Mouse (Mus musculus) intestine, embryonic 16.5 days (tissue): ENCODE results near the gene Il22ra2. TPM values are rescaled to one million over a fixed set of nuclear protein-coding genes. Genes with fewer than 3 reads are reported as not detected.
A peak's percentile ranks its signal among the peaks of the same experiment; 100 is the strongest.

Experiments
- ATAC-seq: fragments of 200-750 bp; cut with Nextera tagmentation; 2 replicates; pipeline ENCODE4 v1.8.0; 2017; ENCODE audit warnings: moderate TSS enrichment, moderate library complexity
- H3K27ac ChIP-seq: fragments of 300-500 bp; sonication (generic); 2 replicates; pipeline ENCODE4 v1.5.1; 2014; ENCODE audit warnings: mild to moderate bottlenecking, low read length
- H3K27me3 ChIP-seq: fragments of 300-500 bp; sonication (generic); replicated peaks from 2 replicates; pipeline ENCODE4 v1.6.1; 2014; ENCODE audit warnings: low read length, control low read depth, mixed read lengths; ENCODE audit not compliant: control insufficient read depth, insufficient read depth
- H3K36me3 ChIP-seq: fragments of 300-500 bp; sonication (generic); 2 replicates; pipeline ENCODE4 v1.6.1; 2014; ENCODE audit warnings: low read length, control low read depth; ENCODE audit not compliant: control insufficient read depth, insufficient read depth
- H3K4me1 ChIP-seq: fragments of 300-500 bp; sonication (generic); 2 replicates; pipeline ENCODE4 v1.6.1; 2014; ENCODE audit warnings: low read length, control low read depth, mixed read lengths; ENCODE audit not compliant: control insufficient read depth, insufficient read depth
- H3K4me2 ChIP-seq: fragments of 300-500 bp; sonication (generic); 2 replicates; pipeline ENCODE4 v1.6.1; 2014; ENCODE audit warnings: low read depth, low read length, control low read depth
- H3K4me3 ChIP-seq: fragments of 300-500 bp; sonication (generic); 2 replicates; pipeline ENCODE4 v1.5.1; 2014; ENCODE audit warnings: mild to moderate bottlenecking, low read length
- H3K9ac ChIP-seq: fragments of 300-500 bp; sonication (generic); 2 replicates; pipeline ENCODE4 v1.6.1; 2014; ENCODE audit warnings: low read depth, low read length
- H3K9me3 ChIP-seq: fragments of 300-500 bp; sonication (generic); 2 replicates; pipeline ENCODE4 v1.6.1; 2016; ENCODE audit warnings: low read length, control low read depth; ENCODE audit not compliant: control insufficient read depth
- WGBS: fragments of 180-500 bp; shearing (Covaris S2); extraction: QIAGEN DNeasy Blood & Tissue Kit; methylation state at CpG from one replicate; pipeline ENCODE4 v1.1.7; 2014; 5-methylcytosine and 5-hydroxymethylcytosine counted together
- polyA plus RNA-seq: library from polyadenylated mRNA; unstranded; fragments of >200 nt; fragmentation: Nextera tagmentation; extraction: Ambion mirVana; gene quantifications from 2 replicates; pipeline ENCODE4 v1.2.1, GENCODE M21; 2015

Gene Il22ra2
- polyA plus RNA-seq, 1 experiment from 2014 or later = not detected

GRCm38 (mm10) chr10:19624617-19625016 lies 2.8 kb downstream of the Il22ra2 start:
- Histone ChIP-seq H3K27ac (no peak overlapping the region), H3K4me2 (no peak overlapping the region), H3K4me3 (no peak overlapping the region), H3K27me3 (no peaks in the 10 kb centered on the region), H3K9ac (no peak overlapping the region), H3K36me3 (no peaks in the 10 kb centered on the region), H3K4me1 (no peaks in the 10 kb centered on the region), H3K9me3 (no peaks in the 10 kb centered on the region)
- no peak for ATAC-seq
- WGBS = 88% methylated on average over 1 of the region's 1 CpGs

GRCm38 (mm10) chr10:19627342-19627741 lies 5.5 kb downstream of the Il22ra2 start:
- no peaks in the 10 kb centered on the region for H3K27me3 ChIP-seq
- no peaks in the 10 kb centered on the region for H3K4me1 ChIP-seq
- 91% methylated on average over 2 of the region's 2 CpGs for WGBS
- H3K9me3 ChIP-seq = no peaks in the 10 kb centered on the region
- no peak overlapping the region for H3K4me3 ChIP-seq
- no peak overlapping the region for H3K4me2 ChIP-seq
- H3K27ac ChIP-seq = no peak overlapping the region
- ATAC-seq = no peak
- no peak overlapping the region for H3K9ac ChIP-seq
- no peaks in the 10 kb centered on the region for H3K36me3 ChIP-seq

- 79% methylated on average over 4 of the region's 4 CpGs for WGBS
- H3K36me3 ChIP-seq = no peaks in the 10 kb centered on the region
- H3K4me2 ChIP-seq = no peak overlapping the region
- H3K9ac ChIP-seq = no peak overlapping the region
- no peaks in the 10 kb centered on the region for H3K27me3 ChIP-seq
- no peaks in the 10 kb centered on the region for H3K4me1 ChIP-seq
- H3K4me3 ChIP-seq = no peak overlapping the region
- H3K27ac ChIP-seq = no peak overlapping the region
- no peak for ATAC-seq
- no peaks in the 10 kb centered on the region for H3K9me3 ChIP-seq
Observed at GRCm38 (mm10) chr10:19627748-19628147, 6.0 kb downstream of the Il22ra2 start.

GRCm38 (mm10) chr10:19631616-19632195 lies 9.9 kb downstream of the Il22ra2 start:
- no peaks in the 10 kb centered on the region for H3K36me3 ChIP-seq
- 33% methylated on average over 13 of the region's 13 CpGs for WGBS
- H3K4me1 ChIP-seq = no peaks in the 10 kb centered on the region
- no peak overlapping the region for H3K27ac ChIP-seq
- ATAC-seq = peak; percentile 78
- H3K4me2 ChIP-seq = peak overlapping the region; percentile 30; the same call in 1 of the 2 replicates
- no peaks in the 10 kb centered on the region for H3K9me3 ChIP-seq
- no peak overlapping the region for H3K9ac ChIP-seq
- no peaks in the 10 kb centered on the region for H3K27me3 ChIP-seq
- H3K4me3 ChIP-seq = no peak overlapping the region

GRCm38 (mm10) chr10:19638851-19639250 lies 17.1 kb downstream of the Il22ra2 start:
- H3K27me3 ChIP-seq = no peaks in the 10 kb centered on the region
- no peak overlapping the region for H3K27ac ChIP-seq
- H3K4me1 ChIP-seq = no peaks in the 10 kb centered on the region
- no peak overlapping the region for H3K4me3 ChIP-seq
- H3K9ac ChIP-seq = no peak overlapping the region
- 87% methylated on average over 5 of the region's 5 CpGs for WGBS
- no peaks in the 10 kb centered on the region for H3K9me3 ChIP-seq
- ATAC-seq = no peak
- H3K4me2 ChIP-seq = no peak overlapping the region
- no peaks in the 10 kb centered on the region for H3K36me3 ChIP-seq

- ATAC-seq = no peak
- H3K9me3 ChIP-seq = no peaks in the 10 kb centered on the region
- no peaks in the 10 kb centered on the region for H3K36me3 ChIP-seq
- H3K4me3 ChIP-seq = no peak overlapping the region
- no peak overlapping the region for H3K9ac ChIP-seq
- WGBS = 94% methylated on average over 1 of the region's 1 CpGs
- H3K27ac ChIP-seq = no peak overlapping the region
- no peak overlapping the region for H3K4me2 ChIP-seq
- no peaks in the 10 kb centered on the region for H3K4me1 ChIP-seq
- H3K27me3 ChIP-seq = no peaks in the 10 kb centered on the region
Observed at GRCm38 (mm10) chr10:19639630-19640029, 17.8 kb downstream of the Il22ra2 start.

- Histone ChIP-seq H3K4me3 (no peak overlapping the region), H3K4me1 (no peaks in the 10 kb centered on the region), H3K9me3 (no peaks in the 10 kb centered on the region), H3K27ac (no peak overlapping the region), H3K4me2 (no peak overlapping the region), H3K27me3 (no peaks in the 10 kb centered on the region), H3K9ac (no peak overlapping the region), H3K36me3 (no peaks in the 10 kb centered on the region)
- ATAC-seq = no peak
- 87% methylated on average over 2 of the region's 2 CpGs for WGBS
Observed at GRCm38 (mm10) chr10:19645119-19645518, 23.3 kb downstream of the Il22ra2 start.

- H3K27ac ChIP-seq = no peak overlapping the region
- ATAC-seq = no peak
- H3K9me3 ChIP-seq = no peaks in the 10 kb centered on the region
- H3K27me3 ChIP-seq = no peaks in the 10 kb centered on the region
- H3K36me3 ChIP-seq = no peaks in the 10 kb centered on the region
- H3K4me1 ChIP-seq = no peaks in the 10 kb centered on the region
- no peak overlapping the region for H3K9ac ChIP-seq
- no peak overlapping the region for H3K4me2 ChIP-seq
- 84% methylated on average over 9 of the region's 9 CpGs for WGBS
- no peak overlapping the region for H3K4me3 ChIP-seq
Observed at GRCm38 (mm10) chr10:19657426-19657825, 35.6 kb downstream of the Il22ra2 start.

GRCm38 (mm10) chr10:19659953-19660352 lies 38.2 kb downstream of the Il22ra2 start:
- H3K4me1 ChIP-seq = no peaks in the 10 kb centered on the region
- no peaks in the 10 kb centered on the region for H3K9me3 ChIP-seq
- ATAC-seq = no peak
- H3K9ac ChIP-seq = no peak overlapping the region
- no peak overlapping the region for H3K4me3 ChIP-seq
- H3K36me3 ChIP-seq = no peaks in the 10 kb centered on the region
- no peak overlapping the region for H3K27ac ChIP-seq
- no peak overlapping the region for H3K4me2 ChIP-seq
- no peaks in the 10 kb centered on the region for H3K27me3 ChIP-seq
- WGBS = 72% methylated on average over 5 of the region's 5 CpGs

- Histone ChIP-seq H3K9ac (no peak overlapping the region), H3K4me2 (no peak overlapping the region), H3K9me3 (no peaks in the 10 kb centered on the region), H3K27me3 (no peaks in the 10 kb centered on the region), H3K36me3 (no peaks in the 10 kb centered on the region), H3K4me3 (no peak overlapping the region), H3K27ac (no peak overlapping the region), H3K4me1 (no peaks in the 10 kb centered on the region)
- 89% methylated on average over 5 of the region's 5 CpGs for WGBS
- ATAC-seq = no peak
Observed at GRCm38 (mm10) chr10:19668973-19669372, 47.2 kb downstream of the Il22ra2 start.
